Mouse (Mus musculus) small intestine, adult 2 months (tissue): ENCODE data around the gene Gm11114.

ENCODE experiments used
- CTCF ChIP-seq: fragments of 200-500 bp; IDR thresholded peaks from 2 replicates; pipeline ENCODE4 v1.5.1; 2012; ENCODE audit warnings: low read depth, mild to moderate bottlenecking, control low read depth, inconsistent platforms, low read length, moderate library complexity, mixed read lengths; ENCODE audit not compliant: insufficient replicate concordance, insufficient read length; ENCODE audit errors: extremely low read depth
- POLR2A ChIP-seq: fragments of 200-500 bp; IDR thresholded peaks from 2 replicates; pipeline ENCODE4 v1.6.1; 2012; ENCODE audit warnings: low read depth, mild to moderate bottlenecking, control low read depth, inconsistent platforms, low read length, moderate library complexity

- no peak for TF ChIP-seq POLR2A
- no peak for TF ChIP-seq CTCF
Observed at GRCm38 (mm10) chr9:85326292-85327241, 14.0 kb downstream of the Gm11114 start.
